Mouse (Mus musculus) ES-E14 (cell line): ENCODE results near the gene Cbfa2t2.

Experiments used
- CHD2 ChIP-seq: IDR thresholded peaks from 2 replicates; pipeline ENCODE4 v1.6.1; 2014; ENCODE audit warnings: mild to moderate bottlenecking, low read depth, low read length, inconsistent platforms
- HCFC1 ChIP-seq: IDR thresholded peaks from 2 replicates; pipeline ENCODE4 v1.6.1; 2012; ENCODE audit warnings: low read length, inconsistent platforms, borderline replicate concordance; ENCODE audit not compliant: insufficient read depth
- MAFK ChIP-seq: IDR thresholded peaks from 2 replicates; pipeline ENCODE4 v1.6.1; 2014; ENCODE audit warnings: mild to moderate bottlenecking, low read depth, low read length, inconsistent platforms; ENCODE audit not compliant: insufficient read depth
- ZC3H11A ChIP-seq: IDR thresholded peaks from 2 replicates; pipeline ENCODE4 v1.6.1; 2012; ENCODE audit warnings: low read depth, mild to moderate bottlenecking, inconsistent platforms, low read length, borderline replicate concordance
- ZNF384 ChIP-seq: IDR thresholded peaks from 2 replicates; pipeline ENCODE4 v1.6.1; 2012; ENCODE audit warnings: low read depth, low read length, inconsistent platforms

DNA sequence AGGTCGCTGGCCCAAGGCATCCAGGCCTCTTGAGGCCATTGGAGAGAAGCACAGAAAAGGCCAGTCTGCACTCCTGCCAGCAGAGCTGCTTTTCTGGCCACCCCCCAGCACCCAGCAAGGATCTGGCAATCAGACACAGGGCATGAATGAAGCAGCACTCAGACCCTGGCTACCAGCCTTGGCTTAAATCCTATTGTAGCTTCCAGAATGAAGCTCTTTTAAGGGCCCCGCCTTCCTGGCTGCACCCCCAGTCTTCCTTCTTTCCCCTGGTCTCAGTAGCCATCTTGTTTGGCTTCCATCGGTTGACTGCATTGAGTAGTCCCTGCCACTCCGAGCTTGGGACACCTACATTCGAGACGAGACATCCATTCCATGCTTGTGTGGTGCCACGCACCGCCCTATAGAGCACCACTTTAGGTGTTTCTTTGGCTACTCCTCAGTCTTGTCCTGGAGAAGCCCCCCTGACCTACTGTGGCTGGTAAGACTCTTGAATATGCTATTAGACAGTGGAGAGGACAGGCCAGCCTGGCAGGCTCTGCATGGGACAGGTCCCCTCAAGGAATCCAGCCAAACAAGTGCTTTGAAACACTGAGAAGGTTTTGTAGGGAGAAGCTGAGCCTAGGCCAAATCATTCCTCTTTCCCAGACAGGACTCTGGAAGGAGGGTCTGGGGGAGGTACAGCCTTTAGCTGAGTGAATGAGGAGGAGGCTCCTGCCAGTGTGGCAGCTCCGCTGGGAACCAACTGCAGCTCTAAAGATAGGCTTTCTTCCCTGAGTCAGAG lies 107.5 kb downstream of the Cbfa2t2 start:
- TF ChIP-seq ZNF384 (no peak), HCFC1 (no peak), ZC3H11A (no peak), MAFK (no peak), CHD2 (no peak)
